Mouse (Mus musculus): ENCODE results near the gene Pim3. TPM values are rescaled to one million over a fixed set of nuclear protein-coding genes. Genes with fewer than 3 reads are reported as not detected.

Gene Pim3
- total RNA-seq, 2 experiments from 2014 or later: 18.5 to 21.0 TPM

DNA sequence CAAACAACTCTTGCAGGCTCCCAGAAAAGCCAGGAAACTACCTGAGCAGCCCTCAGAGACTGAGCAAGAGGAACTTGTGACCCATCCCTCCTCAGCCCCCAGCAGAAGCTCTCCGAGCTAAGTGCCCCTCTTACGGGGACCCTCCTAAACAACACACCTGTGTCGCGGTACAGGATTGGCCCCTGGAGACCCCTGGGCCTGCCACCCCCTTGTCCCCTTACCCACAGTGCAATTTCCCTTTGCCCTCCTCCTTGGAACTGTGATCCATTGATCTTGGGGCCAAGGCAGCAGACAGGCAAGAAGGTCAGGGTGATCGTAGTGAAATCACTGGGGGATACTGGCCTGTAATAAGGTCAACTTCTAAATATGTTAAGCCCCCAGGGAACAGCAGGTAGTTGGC is 25.4 kb upstream of the Pim3 start:
- DNase-seq (ENCODE audit: low spot score in 2 of 2): no peak

DNA sequence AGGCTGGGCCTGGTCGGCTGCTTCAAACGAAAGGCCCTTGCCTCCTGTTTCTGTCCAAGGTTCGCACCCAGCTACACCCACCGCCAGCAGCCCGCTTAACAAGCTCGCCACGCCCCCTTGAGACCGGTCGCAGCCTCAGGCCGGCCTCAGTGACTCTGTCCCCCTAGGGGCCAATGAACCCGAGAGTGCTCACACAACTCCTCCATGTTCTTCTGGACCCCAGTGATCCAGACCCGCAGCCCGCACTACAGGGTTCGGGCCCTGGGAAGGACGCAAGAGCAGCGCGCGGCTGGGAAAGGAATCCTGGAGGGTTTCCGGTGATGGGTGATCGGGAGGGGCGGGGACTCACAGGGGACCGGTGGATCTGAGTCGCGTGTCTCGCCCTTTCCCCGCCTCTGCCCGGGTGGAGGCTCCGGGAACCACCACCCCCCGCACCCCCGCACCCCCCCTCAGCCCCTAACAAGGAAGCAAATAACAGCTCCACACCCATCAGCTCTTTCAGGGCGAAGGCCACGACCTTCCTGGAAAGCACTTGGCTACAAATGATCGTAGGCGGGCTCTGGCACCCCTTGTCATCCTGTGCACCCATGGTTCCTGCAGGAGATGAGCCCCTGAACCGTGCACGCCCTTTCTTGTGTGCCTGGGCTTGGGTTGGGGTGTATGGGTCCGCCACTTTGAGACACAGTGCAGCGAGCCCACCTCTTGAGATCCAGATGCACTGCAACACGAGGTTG is 24.6 kb upstream of the Pim3 start:
- DNase-seq (ENCODE audit: low spot score in 2 of 2): peak in 1 of 2 experiments; percentile 53

DNA sequence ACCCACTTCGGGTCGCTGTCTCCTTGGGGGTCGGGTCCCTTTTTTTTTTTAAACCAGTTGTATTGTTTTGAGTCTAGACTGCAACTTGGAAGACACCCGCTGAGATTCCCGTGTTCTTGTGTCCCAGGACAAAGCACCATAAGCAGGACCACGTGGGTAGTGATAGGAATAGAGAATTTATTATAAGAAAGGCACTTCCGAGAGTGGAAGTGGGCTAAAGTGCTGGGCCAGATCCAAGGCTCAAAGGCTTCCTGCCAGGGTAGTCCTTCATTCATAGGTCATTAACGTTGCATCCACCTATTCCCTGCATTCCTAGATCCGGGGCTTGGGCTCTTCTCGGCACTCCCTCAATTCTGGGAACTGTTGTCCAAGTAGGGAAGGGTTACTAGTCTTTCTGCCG is 24.0 kb upstream of the Pim3 start:
- no peak for DNase-seq (ENCODE audit: low spot score in 2 of 2)

DNA sequence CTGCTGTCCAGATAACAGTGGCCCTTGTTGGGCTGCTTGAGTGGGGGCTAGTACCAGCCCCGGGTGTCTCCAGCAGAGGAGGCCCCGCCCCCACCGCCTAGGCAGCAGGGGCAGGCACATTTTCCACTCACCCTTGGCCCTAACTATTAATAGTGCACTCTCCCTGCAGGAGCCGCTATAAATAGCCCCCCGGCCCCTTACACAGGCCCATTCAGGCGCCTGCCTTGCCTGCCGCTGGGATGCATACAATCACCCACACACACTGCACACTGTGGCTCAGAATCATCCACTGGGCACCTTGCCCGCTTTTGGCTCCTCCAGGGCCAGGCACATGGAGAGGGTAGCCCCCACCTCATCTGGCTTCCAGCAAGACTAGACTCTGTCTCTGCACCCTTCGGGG is 22.7 kb upstream of the Pim3 start:
- DNase-seq (ENCODE audit: low spot score in 2 of 2): peak in 1 of 2 experiments; percentile 52

DNA sequence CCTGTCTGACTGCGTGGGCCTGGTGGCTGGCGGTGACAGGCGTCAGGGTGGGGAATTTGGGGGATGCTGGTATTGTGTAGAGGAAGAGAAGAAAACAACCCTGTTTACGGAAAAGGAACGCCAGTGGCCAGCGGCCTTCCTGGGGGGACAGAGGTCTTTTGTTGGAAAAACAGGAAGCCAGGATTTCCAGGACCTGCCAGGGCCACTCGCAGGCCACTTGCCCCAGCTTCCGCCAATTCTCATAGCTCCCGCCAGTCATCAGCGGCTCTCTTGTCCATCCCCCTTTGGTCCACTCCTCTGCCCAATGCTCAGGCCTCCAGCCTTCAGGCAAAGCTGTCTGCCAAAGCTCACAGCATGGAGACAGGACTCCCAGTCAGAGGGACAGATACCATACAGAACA is 21.9 kb upstream of the Pim3 start:
- no peak for DNase-seq (ENCODE audit: low spot score in 2 of 2)

DNA sequence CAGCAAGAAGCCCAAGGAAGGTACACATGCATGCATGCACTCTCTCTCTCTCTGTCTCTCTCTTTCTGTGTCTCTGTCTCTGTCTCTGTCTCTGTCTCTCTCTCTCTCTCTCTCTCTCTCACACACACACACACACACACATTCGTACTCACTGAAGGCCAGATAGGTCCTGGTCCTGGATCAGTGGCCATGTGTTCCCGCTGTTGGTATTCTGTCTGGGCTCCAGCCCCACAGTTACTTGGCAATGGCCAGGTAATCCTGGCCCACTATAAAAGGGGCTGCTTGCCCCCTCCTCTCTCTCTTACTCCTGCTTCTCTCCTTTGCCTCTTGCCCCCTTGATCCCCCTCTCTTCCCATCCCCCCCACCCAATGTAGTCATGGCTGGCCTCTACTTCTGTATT is 20.8 kb upstream of the Pim3 start:
- no peak for DNase-seq (ENCODE audit: low spot score in 2 of 2)

DNA sequence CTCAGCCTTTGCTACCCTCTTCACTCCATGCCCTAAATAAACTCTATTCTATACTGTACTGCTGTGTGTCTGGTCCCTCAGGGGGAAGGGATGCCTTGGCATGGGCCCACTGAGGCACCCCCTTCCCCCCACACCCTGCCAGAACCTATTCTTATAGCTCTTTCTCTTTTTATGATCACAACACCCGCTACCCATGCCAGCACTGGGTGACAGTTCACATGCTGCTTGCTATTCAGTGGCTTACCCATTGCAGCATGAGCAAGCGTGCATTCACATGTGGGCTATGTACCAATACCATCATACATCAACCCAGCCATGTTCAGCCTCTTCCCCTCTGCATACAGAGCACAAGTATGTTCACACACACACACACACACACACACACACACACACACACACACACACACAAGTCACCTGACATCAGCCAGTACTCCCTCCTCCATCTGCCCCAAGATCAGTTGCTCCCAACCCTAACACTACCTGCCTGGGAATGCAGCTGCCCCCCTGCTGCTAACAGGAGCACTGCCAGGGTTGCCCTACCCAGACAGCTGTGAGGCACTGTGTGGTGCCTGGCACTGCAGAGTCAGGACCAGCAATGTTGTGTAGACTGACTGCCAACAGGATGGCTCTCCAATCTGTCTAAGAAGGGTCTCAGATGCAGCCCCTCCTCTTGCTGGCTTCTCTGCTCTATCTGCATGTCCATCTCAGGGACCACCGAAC is 20.2 kb upstream of the Pim3 start:
- no peak for DNase-seq (ENCODE audit: low spot score in 2 of 2)

DNA sequence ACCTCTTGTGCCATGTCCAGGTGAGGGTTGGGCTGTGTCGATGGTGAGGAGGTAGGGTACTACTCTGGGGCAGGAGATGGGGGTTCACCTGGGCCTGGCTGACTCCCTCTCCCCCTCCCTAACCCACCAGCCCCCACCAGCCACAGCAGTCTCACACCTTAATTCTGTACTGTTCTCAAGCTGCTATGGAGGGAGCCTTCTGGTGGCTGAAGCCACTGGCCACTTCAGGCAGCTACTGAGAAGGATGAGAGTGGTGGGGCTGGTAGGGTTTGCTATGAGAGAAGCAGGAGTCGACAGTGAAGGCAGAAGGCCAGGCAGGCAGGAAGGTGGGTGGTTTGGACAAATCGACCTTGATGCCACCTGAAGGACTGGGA is 19.7 kb upstream of the Pim3 start:
- DNase-seq (ENCODE audit: low spot score in 2 of 2): no peak

DNA sequence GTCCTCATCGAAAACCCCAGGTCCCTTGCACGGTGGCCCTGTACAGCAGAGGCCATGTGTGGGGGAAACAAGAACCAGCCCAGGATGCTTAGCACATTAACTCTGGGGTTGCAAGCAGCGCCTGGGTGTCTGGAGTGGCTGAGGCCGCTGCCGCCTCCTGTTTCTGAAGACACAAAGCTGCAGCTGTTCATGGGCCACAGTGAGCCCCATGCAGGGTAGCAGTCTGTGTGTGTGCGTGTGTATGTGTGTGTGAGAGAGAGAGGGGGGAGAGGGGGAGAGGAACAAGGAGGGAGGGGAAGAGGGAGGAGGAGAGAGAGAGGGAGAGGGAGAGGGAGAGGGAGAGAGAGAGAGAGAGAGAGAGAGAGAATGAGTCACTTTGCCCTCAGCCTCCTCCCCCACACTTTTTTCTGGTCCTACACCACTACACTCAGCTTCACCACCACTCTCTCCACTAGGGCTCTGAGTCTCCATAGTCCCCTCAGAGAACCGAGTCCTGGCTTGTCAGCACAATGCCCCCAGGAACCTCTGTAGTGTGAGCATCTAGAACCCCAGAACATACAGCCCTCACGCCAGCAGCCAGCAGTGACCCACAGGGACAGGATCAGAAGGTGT is 18.4 kb upstream of the Pim3 start:
- no peak for DNase-seq (ENCODE audit: low spot score in 2 of 2)

DNA sequence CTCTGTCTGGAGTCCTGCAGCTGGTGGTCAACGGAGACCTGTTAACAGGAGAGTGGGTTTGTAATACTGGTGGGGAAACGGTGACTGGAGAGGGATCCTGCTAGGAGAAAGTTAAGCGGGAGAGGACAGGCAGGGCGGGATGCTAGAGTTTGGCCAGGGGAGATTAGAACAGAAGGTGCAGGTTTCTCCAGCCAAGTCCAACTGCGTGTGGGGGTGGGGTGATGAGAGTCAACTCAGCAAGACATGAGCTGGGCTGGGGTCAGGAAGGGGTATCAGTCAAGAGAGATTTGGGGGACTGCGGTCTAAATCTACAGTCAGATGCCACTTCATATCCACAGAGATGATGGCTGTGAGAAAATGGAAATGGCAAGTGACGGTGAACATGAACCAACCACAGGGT is 17.0 kb upstream of the Pim3 start:
- no peak for DNase-seq (ENCODE audit: low spot score in 2 of 2)

DNA sequence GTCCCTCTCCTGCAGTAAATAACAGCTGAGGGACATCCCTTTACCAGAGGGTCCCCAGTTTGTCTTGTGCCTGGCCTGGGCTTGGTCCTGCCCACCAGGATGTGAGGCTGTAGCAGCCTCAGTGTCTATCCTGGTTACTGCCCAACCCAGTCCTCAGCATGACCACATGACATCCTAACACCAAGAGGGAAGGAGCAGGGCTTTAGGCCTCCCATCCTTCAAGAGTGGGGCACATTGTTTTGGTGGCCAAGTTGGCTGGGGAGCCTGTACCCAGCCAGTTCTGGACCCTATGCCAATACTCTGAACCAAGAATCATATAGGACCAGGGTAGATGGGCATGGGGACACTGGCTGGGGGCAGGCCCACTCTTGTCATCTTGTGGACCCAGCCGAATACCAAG is 13.3 kb upstream of the Pim3 start:
- no peak for DNase-seq (ENCODE audit: low spot score in 2 of 2)

DNA sequence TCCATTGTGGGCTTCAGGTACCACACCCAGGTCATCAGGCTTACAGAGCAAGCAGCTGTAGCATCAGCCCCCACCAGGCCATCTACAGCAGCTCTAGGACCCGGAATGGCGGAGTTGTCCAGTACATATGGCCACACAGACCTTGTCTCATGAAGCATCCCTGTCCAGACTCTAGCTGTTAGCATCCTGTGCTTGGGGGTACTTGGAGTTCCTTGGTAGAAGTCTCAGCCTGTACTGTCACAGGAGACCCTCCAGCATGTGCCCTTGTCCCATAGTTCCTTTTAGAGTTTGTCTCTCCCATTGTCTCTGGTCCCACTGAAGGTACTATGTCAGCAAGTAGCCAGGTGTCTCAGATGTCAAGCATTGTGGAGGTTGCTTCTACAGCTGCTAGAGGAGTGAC is 12.4 kb upstream of the Pim3 start:
- DNase-seq (ENCODE audit: low spot score in 2 of 2): no peak

DNA sequence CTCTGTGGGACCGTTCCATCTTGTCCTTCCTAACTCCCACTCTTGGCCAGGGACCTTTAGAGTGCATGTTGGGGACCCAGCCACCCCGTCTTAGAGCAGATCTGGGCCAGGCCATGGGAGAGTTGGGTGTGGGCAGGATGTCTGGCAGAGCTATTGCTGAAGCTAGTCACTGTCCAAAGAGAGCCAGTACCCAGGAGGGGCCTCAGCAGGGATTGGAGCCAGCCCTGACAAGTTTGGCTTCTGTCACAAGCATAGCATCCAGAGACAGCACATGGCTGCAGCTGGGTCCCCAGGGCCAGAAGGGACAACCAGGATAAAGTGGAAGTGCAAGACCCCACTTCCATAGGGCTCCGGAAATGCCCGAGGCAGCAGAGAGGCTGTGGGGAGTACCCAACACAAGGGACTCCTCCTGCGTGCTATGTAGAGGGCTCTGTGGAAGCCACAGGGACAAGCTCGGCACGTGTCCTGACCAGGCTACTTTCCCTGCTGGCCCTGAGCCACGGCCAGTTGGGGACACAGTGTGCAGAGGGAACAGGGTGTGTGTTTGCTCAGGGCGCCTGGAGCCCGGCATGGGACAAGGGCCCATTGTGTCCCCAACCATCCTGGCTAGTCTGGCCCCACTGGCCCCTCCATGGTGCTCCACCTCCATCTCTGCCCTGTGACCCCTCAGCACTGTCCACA is 11.7 kb upstream of the Pim3 start:
- DNase-seq (ENCODE audit: low spot score in 2 of 2): peak in 1 of 2 experiments; percentile 57

DNA sequence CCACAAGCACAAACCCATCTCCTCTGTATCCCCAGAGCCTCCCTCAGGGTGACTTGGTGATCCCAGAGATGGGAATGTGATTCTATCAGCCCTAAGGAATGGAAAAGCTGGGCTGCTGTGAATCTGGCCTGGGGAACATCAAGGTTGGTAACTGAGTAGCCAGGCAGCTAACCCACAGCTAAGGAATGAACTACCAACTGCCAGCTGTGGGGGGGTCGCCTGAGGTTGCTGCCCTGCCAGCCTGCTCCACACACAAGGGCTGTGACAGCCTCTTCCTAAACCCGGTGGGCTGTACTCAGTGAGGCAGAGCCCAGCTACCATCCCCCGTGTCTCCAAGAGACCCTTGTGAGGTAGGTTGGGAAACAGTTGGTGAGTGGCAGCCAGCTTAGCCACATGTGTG is 10.9 kb upstream of the Pim3 start:
- DNase-seq (ENCODE audit: low spot score in 2 of 2): no peak

DNA sequence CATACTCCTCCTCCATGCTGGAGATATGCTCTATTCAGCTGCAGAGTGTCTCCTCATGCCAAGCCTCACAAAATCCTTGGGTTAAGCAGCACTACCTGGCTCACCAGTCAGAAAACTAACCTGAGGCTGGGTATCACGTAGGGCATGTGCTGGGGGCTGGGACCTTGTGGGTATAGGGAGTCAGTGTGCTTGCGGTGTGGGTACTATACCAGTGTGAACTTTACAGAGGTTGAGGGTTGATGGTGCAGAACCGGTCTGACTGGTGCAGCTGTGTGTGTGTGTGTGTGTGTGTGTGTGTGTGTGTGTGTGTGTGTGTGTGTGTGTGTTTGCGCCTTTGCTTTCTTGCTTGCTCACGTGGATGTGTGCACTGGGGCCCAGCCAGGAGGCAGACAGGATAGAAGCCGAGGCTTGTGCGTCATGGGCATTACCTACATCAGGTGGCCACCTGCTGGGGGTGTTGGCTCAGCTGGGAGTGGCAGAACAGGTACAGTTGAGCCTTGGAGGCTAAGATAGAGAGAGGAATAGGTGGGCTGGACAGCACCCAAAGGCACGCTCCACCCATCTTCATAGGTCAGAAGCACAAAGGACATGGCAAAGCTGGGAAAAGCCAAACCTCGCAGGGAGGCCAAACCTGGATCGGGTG is 10.4 kb upstream of the Pim3 start:
- DNase-seq (ENCODE audit: low spot score in 2 of 2): no peak

DNA sequence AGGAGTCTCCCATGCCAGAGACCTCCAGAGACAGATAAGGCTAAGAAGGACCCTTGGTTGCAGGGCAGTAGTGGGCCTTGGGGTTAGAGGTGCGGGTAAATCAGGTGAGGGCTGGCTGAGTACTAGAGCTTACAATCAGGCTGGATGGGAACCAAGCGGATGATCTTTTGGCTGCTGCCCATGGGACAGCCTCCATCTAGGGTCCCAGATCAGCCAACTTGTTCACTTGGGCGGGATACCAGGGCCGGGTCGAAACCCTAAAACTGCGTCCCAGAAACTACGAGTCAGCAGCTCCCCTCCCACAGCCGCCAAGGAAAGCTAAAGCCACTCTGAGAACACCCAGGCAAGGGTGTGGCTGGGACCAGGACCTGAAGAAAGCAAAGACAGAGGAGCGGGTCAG is 8.9 kb upstream of the Pim3 start:
- DNase-seq (ENCODE audit: low spot score in 2 of 2): no peak

DNA sequence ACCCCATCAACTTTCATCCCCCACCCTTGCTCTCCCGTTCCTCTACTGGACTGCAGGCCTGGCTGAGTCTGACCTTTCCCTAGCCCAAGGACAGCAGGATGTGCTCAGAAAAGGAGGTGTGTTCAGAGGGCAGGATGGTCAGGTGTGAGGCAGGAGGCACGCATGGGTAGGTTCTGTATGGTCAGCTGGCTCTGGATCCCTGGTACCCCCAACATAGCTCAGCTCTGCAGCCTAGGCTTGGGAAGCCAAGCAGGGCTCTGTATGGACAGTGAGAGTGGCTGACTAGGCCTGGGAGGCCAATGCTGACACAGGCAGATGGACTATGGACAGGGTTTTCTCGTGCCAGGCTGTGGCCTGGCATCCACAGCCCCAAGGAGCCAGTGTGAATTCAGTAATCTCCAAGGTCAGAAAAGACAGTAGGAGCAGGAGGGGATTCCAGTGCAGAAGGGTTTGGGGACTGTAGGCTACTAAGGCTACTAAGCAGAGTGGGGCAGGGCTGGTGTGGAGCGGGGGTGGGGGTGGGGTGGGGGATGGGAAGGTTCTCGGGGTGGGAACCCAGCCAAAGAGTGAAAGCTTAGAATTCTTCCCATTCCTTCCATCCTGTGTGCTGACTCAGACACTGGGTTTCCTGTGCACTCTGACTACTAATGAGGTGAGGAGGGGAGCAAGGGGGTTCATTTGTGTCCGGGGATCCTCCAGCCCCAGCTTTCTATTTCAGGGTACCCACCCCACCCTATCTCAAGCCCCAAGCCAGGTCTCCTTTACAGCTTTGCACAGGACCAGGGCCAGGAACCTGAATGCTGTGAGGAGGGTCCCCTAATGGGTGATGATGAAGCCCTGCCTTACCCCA is 7.6 kb upstream of the Pim3 start:
- no peak for DNase-seq (ENCODE audit: low spot score in 2 of 2)

DNA sequence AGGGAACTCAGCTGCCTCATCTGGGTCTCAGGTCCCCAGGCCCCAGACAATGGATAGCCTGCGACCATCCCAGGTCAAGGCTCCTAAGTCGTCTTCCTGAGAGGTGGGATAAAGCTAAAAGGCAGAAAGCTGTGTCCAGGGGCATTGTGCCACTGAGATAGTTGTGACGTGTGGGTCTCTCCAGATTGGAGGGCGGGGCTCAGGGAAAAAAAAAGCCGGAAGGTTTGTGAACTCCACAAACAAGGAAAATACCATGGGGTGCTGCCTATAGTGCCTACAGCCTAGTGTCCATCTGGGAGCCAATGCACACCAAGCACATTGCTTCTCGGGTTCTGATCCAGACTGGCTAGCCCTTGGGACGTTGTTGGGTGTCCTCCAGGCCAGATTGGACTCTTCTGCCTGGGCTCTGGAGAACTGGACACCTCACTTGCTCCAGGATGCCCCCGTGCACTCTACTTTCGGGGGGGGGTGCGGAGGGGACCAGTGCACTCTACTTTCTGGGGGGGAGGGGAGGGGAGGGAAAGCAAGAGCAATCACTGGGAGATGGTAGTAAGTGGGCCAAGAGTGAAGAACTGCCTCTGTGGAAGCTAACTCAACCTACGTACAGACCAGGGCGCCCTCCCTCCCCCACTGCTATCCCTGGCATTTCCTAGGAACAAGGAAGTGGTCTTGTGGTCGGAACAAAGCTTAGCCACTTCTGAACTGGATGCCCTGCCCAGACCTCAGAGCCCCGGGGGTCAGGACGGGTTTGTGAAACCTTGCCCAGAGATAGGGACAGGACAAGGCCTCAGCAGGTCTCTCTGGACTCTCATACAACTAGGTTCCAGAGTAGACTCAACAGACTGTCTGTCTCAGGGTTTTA is 6.8 kb upstream of the Pim3 start:
- DNase-seq (ENCODE audit: low spot score in 2 of 2): no peak

DNA sequence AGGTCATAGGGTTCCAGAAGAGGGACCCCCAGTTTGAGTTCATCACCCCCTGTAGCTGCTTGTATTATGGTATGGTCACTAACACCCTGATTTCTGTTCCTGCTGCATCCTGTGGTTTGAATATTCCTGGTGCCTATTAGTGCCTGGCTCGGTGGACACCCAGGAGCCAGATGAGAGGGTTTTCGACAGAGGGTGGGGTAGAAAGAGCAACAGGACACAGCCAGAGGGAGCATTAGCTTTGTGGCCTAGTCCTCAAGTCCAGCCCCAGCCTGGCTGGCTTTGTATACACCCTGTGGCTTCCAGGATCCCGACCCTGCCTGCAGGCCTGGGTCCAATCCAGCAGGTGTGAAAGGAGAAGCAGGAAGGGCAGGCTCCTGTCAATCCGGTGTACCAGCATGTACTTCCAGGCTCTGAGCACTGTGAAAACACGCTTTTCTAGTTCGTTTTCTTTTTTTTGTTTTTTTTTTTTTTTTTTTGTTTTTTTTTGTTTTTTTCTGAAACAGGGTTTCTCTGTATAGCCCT is 6.0 kb upstream of the Pim3 start:
- no peak for DNase-seq (ENCODE audit: low spot score in 2 of 2)

All from gastrocnemius, postnatal 4 days (tissue).